Comparison of ENCODE assay signal across 8 mouse cellular contexts in the genomic region with DNA sequence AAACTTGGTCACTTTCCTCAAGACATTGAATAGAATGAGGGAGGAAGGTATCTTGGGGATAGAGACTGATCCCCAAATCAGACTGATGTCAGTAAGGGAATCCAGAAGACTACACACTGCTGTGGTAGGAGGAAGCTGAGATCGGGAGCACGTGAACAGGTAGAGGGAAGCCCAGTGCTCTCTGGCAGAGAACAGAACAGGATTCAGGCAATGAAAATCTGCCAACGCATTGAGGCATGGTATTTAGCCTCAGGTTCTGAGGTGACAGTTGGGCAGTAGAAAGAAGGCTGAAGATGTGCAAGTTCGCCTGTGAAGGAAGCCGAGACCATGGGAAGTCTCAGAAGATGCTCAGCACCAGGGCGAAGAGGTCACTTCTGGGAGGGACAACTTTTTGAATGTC. TPM values are rescaled to one million over a fixed set of nuclear protein-coding genes. Genes with fewer than 3 reads are reported as not detected.
DNase-seq lines count a peak whose midpoint lies in the region; ATAC-seq and TF ChIP-seq lines count a peak whose summit lies in the region.

No protein-coding gene starts in this region.

- peak overlapping the region; percentile 95 for H3K27ac ChIP-seq in heart, adult 2 months
- H3K27ac ChIP-seq in brown adipose tissue, adult 24 weeks (replicated peaks; ENCODE audit: low read depth, low read length): no peak overlapping the region
- H3K27ac ChIP-seq in hindbrain, embryonic 13.5 days: no peak overlapping the region
- no peak overlapping the region for H3K27ac ChIP-seq in liver, embryonic 14.5 days
- no peak overlapping the region for H3K27ac ChIP-seq in stomach, postnatal 0 days (replicated peaks)

- DNase-seq in heart, adult 2 months: no peak
- no peak for DNase-seq in heart, postnatal 4 days
- no peak for DNase-seq in liver, embryonic 14.5 days (ENCODE audit: low read depth in 3 of 3, low spot score in 3 of 3)
- DNase-seq in stomach, postnatal 0 days (ENCODE audit: low spot score): no peak
- no peak for DNase-seq in thymus, postnatal 36 days

- no peaks in the 10 kb centered on the region for H3K9me3 ChIP-seq in hindbrain, embryonic 13.5 days
- H3K9me3 ChIP-seq in liver, embryonic 14.5 days (ENCODE audit: control insufficient read depth, low read length): no peaks in the 10 kb centered on the region
- H3K9me3 ChIP-seq in stomach, postnatal 0 days (ENCODE audit: control insufficient read depth, low read length): no peaks in the 10 kb centered on the region

- TF ChIP-seq EP300 in heart, adult 2 months (IDR thresholded peaks at IDR 0.05; ENCODE audit: insufficient read depth, low read depth, low read length): no peak
- TF ChIP-seq EP300 in liver, embryonic 14.5 days (IDR thresholded peaks at IDR 0.05; ENCODE audit: low read depth): no peak
- TF ChIP-seq EP300 in stomach, postnatal 0 days (optimal IDR thresholded peaks at IDR 0.05): no peak

- peaks cover 2% of the 10 kb centered on the region; the same call in 1 of the 2 replicates for H3K27me3 ChIP-seq in heart, adult 2 months (ENCODE audit: control insufficient read depth, insufficient read depth, low read length)
- peaks cover 64% of the 10 kb centered on the region for H3K27me3 ChIP-seq in hindbrain, embryonic 13.5 days
- peaks cover 43% of the 10 kb centered on the region for H3K27me3 ChIP-seq in liver, embryonic 14.5 days (ENCODE audit: control insufficient read depth, insufficient read depth, low read length)
- 0 out of 2 replicates have a peak, but pooled peaks cover 2% of the 10 kb centered on the region for H3K27me3 ChIP-seq in stomach, postnatal 0 days (ENCODE audit: control insufficient read depth, insufficient read depth, low read length)

- peak overlapping the region; percentile 73 for H3K4me3 ChIP-seq in heart, adult 2 months
- peak overlapping the region; percentile 85 for H3K4me3 ChIP-seq in brown adipose tissue, adult 24 weeks (ENCODE audit: insufficient read depth, low read depth, low read length)
- H3K4me3 ChIP-seq in hindbrain, embryonic 13.5 days: peak overlapping the region; percentile 83; the same call in 1 of the 2 replicates
- H3K4me3 ChIP-seq in liver, embryonic 14.5 days (ENCODE audit: insufficient read depth in 1 of 2, low read depth in 2 of 2, low read length in 2 of 2): no peak overlapping the region; a peak in 1 of 4 replicates
- H3K4me3 ChIP-seq in stomach, postnatal 0 days (ENCODE audit: low read depth, low read length): 0 out of 2 replicates have a peak overlapping the region, but pooled peaks have one; percentile 74

- intact Hi-C loops in heart, adult 2 months (cut with DNase I): loop anchor here (5.0 to 10.0 kb wide), 3 partner anchors 80 to 233 kb away; no protein-coding TSS in a partner anchor

- 22% methylated on average over 6 of the region's 6 CpGs for WGBS in heart, adult 2 months
- 26% methylated on average over 6 of the region's 6 CpGs for WGBS in hindbrain, embryonic 13.5 days
- WGBS in liver, embryonic 14.5 days (ENCODE audit: insufficient replicate concordance): 15% methylated on average over 6 of the region's 6 CpGs
- 24% methylated on average over 6 of the region's 6 CpGs for WGBS in stomach, postnatal 0 days

- no peaks in the 10 kb centered on the region for H3K36me3 ChIP-seq in heart, adult 2 months (ENCODE audit: control insufficient read depth, insufficient read depth, low read length)
- no peaks in the 10 kb centered on the region for H3K36me3 ChIP-seq in hindbrain, embryonic 13.5 days
- no peaks in the 10 kb centered on the region for H3K36me3 ChIP-seq in liver, embryonic 14.5 days (replicated peaks; ENCODE audit: control insufficient read depth, insufficient read depth, low read depth)
- no peaks in the 10 kb centered on the region for H3K36me3 ChIP-seq in stomach, postnatal 0 days (ENCODE audit: control insufficient read depth, insufficient read depth, low read length)

- ATAC-seq in hindbrain, embryonic 13.5 days (ENCODE audit: low FRiP score): no peak
- ATAC-seq in liver, embryonic 14.5 days (ENCODE audit: insufficient read depth): no peak
- no peak for ATAC-seq in stomach, postnatal 0 days (ENCODE audit: low FRiP score, low TSS enrichment)
- ATAC-seq in erythroid progenitor cell, adult 5-6 weeks (replicated peaks; ENCODE audit: low FRiP score, poor library complexity, severe bottlenecking): no peak

- peaks cover 3% of the 10 kb centered on the region for H3K4me1 ChIP-seq in heart, adult 2 months (ENCODE audit: control insufficient read depth, insufficient read depth, low read length)
- H3K4me1 ChIP-seq in brown adipose tissue, adult 24 weeks (ENCODE audit: control insufficient read depth, insufficient read depth, insufficient read length, low read length): no peaks in the 10 kb centered on the region
- H3K4me1 ChIP-seq in hindbrain, embryonic 13.5 days (replicated peaks): peaks cover 10% of the 10 kb centered on the region
- no peaks in the 10 kb centered on the region for H3K4me1 ChIP-seq in liver, embryonic 14.5 days (replicated peaks; ENCODE audit: control insufficient read depth in 2 of 2, insufficient read depth in 2 of 2, low read length in 1 of 2)
- no peaks in the 10 kb centered on the region for H3K4me1 ChIP-seq in stomach, postnatal 0 days (replicated peaks; ENCODE audit: control insufficient read depth, insufficient read depth)

- peak overlapping the region; percentile 98 for H3K4me2 ChIP-seq in hindbrain, embryonic 13.5 days
- H3K4me2 ChIP-seq in liver, embryonic 14.5 days (ENCODE audit: low read depth): peak overlapping the region; percentile 80; the same call in 1 of the 2 replicates
- peak overlapping the region; percentile 100 for H3K4me2 ChIP-seq in stomach, postnatal 0 days (replicated peaks; ENCODE audit: low read depth)

- peak overlapping the region; percentile 96 for H3K9ac ChIP-seq in heart, adult 2 months (ENCODE audit: low read depth, low read length)
- H3K9ac ChIP-seq in hindbrain, embryonic 13.5 days: peak overlapping the region; percentile 72; the same call in 1 of the 2 replicates
- H3K9ac ChIP-seq in liver, embryonic 14.5 days (replicated peaks): no peak overlapping the region
- H3K9ac ChIP-seq in stomach, postnatal 0 days (ENCODE audit: low read length): peak overlapping the region; percentile 67; the same call in 1 of the 2 replicates

- no peak for TF ChIP-seq CTCF in heart, adult 2 months (IDR thresholded peaks at IDR 0.05)
- TF ChIP-seq CTCF in liver, embryonic 14.5 days (IDR thresholded peaks at IDR 0.05; ENCODE audit: low read depth): no peak
- TF ChIP-seq CTCF in stomach, postnatal 0 days (IDR thresholded peaks at IDR 0.05; ENCODE audit: low read depth): no peak

- TF ChIP-seq POLR2A in heart, adult 2 months (IDR thresholded peaks at IDR 0.05; ENCODE audit: insufficient read depth, low read depth, low read length): no peak

- H3K79me2 ChIP-seq in heart, adult 2 months (replicated peaks; ENCODE audit: control insufficient read depth, insufficient read depth, low read length): no peaks in the 10 kb centered on the region

RNA-seq across cellular contexts. Expression of gene Pcgf5, which starts 0.7 kb away (rescaled TPM):
- total RNA-seq in heart, adult 2 months (2021): 10 to 100 TPM; 61.7 to 76.4 TPM
- polyA plus RNA-seq in heart, adult 2 months (2012; rRNA removed): 29.1 and 45.0 TPM in 2 replicates
- 10 to 100 TPM; 60.2 to 62.1 TPM for total RNA-seq in heart, postnatal 4 days (2021)
- 19.0 and 29.5 TPM in 2 replicates for polyA plus RNA-seq in brown adipose tissue, adult 24 weeks (2012; ENCODE audit: insufficient read depth, insufficient read length, missing spikeins)
- polyA plus RNA-seq in hindbrain, embryonic 13.5 days (2015; fragmentation: Nextera tagmentation; extraction: Ambion mirVana): 8.1 and 9.2 TPM in 2 replicates
- polyA plus RNA-seq in liver, embryonic 14.5 days (2012; rRNA removed): 5.1 and 7.7 TPM in 2 replicates
- polyA plus RNA-seq in liver, embryonic 14.5 days (2014; fragmentation: Nextera tagmentation; extraction: Ambion mirVana): 16.7 TPM in 2 replicates
- polyA plus RNA-seq in stomach, postnatal 0 days (2015; fragmentation: Nextera tagmentation; extraction: Ambion mirVana): 13.3 and 14.3 TPM in 2 replicates
- 71.7 and 72.1 TPM in 2 replicates for total RNA-seq in erythroid progenitor cell, adult 5-6 weeks (2015; ENCODE audit: low replicate concordance)
- total RNA-seq in erythroid progenitor cell, adult 5-6 weeks (2017; ENCODE audit: low replicate concordance): 93.1 and 138 TPM in 2 replicates

Comparison
In these comparisons a context has a peak if more than half of its experiments do, and no peak if none do; other contexts are left out.
1. H3K4me3 ChIP-seq: peak in heart, adult 2 months (single experiment), brown adipose tissue, adult 24 weeks (single experiment), hindbrain, embryonic 13.5 days (single experiment) and stomach, postnatal 0 days (single experiment); none in liver, embryonic 14.5 days (0 of 2).
2. Peak in every context shown above with its lines, with median percentiles within 50 percentile points of each other: H3K4me2 ChIP-seq.